Mouse (Mus musculus) midbrain, embryonic 14.5 days (tissue): ENCODE data around the gene 9930021J03Rik. TPM values are rescaled to one million over a fixed set of nuclear protein-coding genes. Genes with fewer than 3 reads are reported as not detected.
A peak's percentile ranks its signal among the peaks of the same experiment; 100 is the strongest.

Experiments used
- ATAC-seq: fragments of 200-750 bp; cut with Nextera tagmentation; 2 replicates; pipeline ENCODE4 v1.8.0; 2017; ENCODE audit warnings: moderate number of reproducible peaks, moderate library complexity; ENCODE audit not compliant: low FRiP score, low TSS enrichment
- DNase-seq: peaks from one replicate; pipeline ENCODE4 v3.0.0-alpha.2; 2015
- H3K27ac ChIP-seq: fragments of 300-500 bp; sonication (generic); replicated peaks from 2 replicates; pipeline ENCODE4 v1.5.1; 2014; ENCODE audit warnings: mild to moderate bottlenecking, low read depth, low read length, moderate library complexity
- H3K27me3 ChIP-seq: fragments of 300-500 bp; sonication (generic); 2 replicates; pipeline ENCODE4 v1.6.1; 2014; ENCODE audit warnings: low read length, control low read depth, mixed read lengths; ENCODE audit not compliant: control insufficient read depth, insufficient read depth
- H3K36me3 ChIP-seq: fragments of 300-500 bp; sonication (generic); 2 replicates; pipeline ENCODE4 v1.6.1; 2014; ENCODE audit warnings: low read length, control low read depth; ENCODE audit not compliant: control insufficient read depth, insufficient read depth
- H3K4me1 ChIP-seq: fragments of 300-500 bp; sonication (generic); 2 replicates; pipeline ENCODE4 v1.6.1; 2014; ENCODE audit warnings: mild to moderate bottlenecking, antibody characterized with exemption, low read length, control low read depth; ENCODE audit not compliant: control insufficient read depth, insufficient read depth
- H3K4me2 ChIP-seq: fragments of 300-500 bp; sonication (generic); 2 replicates; pipeline ENCODE4 v1.6.1; 2014; ENCODE audit warnings: mild to moderate bottlenecking, low read length, moderate library complexity
- H3K4me3 ChIP-seq: fragments of 300-500 bp; sonication (generic); replicated peaks from 2 replicates; pipeline ENCODE4 v1.5.1; 2014; ENCODE audit warnings: low read depth, low read length
- H3K9ac ChIP-seq: fragments of 300-500 bp; sonication (generic); replicated peaks from 2 replicates; pipeline ENCODE4 v1.6.1; 2014; ENCODE audit warnings: mild to moderate bottlenecking, low read length, moderate library complexity
- H3K9me3 ChIP-seq: fragments of 300-500 bp; sonication (generic); 2 replicates; pipeline ENCODE4 v1.6.1; 2016; ENCODE audit warnings: low read length, control low read depth, mixed read lengths; ENCODE audit not compliant: control insufficient read depth
- WGBS: fragments of 180-500 bp; shearing (Covaris S2); extraction: QIAGEN DNeasy Blood & Tissue Kit; methylation state at CpG from one replicate; pipeline ENCODE4 v1.1.7; 2014; 5-methylcytosine and 5-hydroxymethylcytosine counted together
- polyA plus RNA-seq: library from polyadenylated mRNA; unstranded; fragments of >200 nt; fragmentation: Nextera tagmentation; extraction: Ambion mirVana; gene quantifications from 2 replicates; pipeline ENCODE4 v1.2.1, GENCODE M21; 2014

Gene 9930021J03Rik
- polyA plus RNA-seq = 12.2 and 13.6 TPM in 2 replicates

GRCm38 (mm10) chr19:29805917-29806785, at the start of gene 9930021J03Rik:
Gene 9930021J03Rik, minus strand, starts transcription at chr19:29805989.
- H3K36me3 ChIP-seq = peaks cover 23% of the 10 kb centered on the region
- peak within 1 kb of the TSS; percentile 92 for H3K4me3 ChIP-seq
- peak within 1 kb of the TSS; percentile 99 for H3K27ac ChIP-seq
- no peaks in the 10 kb centered on the region for H3K9me3 ChIP-seq
- DNase-seq (peak; percentile 100), ATAC-seq (peak; percentile 93)
- WGBS = under 1% methylated on average over 59 of the region's 95 CpGs
- peaks cover 38% of the 10 kb centered on the region for H3K4me1 ChIP-seq
- H3K27me3 ChIP-seq = no peaks in the 10 kb centered on the region
- H3K9ac ChIP-seq = peak within 1 kb of the TSS; percentile 83
- peak within 1 kb of the TSS; percentile 96 for H3K4me2 ChIP-seq

- no peak for DNase-seq
- no peaks in the 10 kb centered on the region for H3K27me3 ChIP-seq
- no peak overlapping the region for H3K9ac ChIP-seq
- no peak overlapping the region for H3K4me3 ChIP-seq
- H3K4me2 ChIP-seq = no peak overlapping the region
- no peaks in the 10 kb centered on the region for H3K36me3 ChIP-seq
- ATAC-seq = no peak
- no peaks in the 10 kb centered on the region for H3K9me3 ChIP-seq
- no peak overlapping the region for H3K27ac ChIP-seq
- WGBS = 94% methylated on average over 5 of the region's 5 CpGs
- no peaks in the 10 kb centered on the region for H3K4me1 ChIP-seq
Measured at GRCm38 (mm10) chr19:29853711-29854110, 47.9 kb upstream of the 9930021J03Rik start.

- Histone ChIP-seq H3K27me3 (no peaks in the 10 kb centered on the region), H3K9ac (no peak overlapping the region), H3K9me3 (no peaks in the 10 kb centered on the region), H3K4me3 (no peak overlapping the region), H3K4me1 (no peaks in the 10 kb centered on the region), H3K27ac (no peak overlapping the region), H3K36me3 (no peaks in the 10 kb centered on the region), H3K4me2 (no peak overlapping the region)
- 41% methylated on average over 12 of the region's 12 CpGs for WGBS
- peak; percentile 4 for DNase-seq
- ATAC-seq = no peak
Measured at GRCm38 (mm10) chr19:29851036-29851690, 45.4 kb upstream of the 9930021J03Rik start.

- DNase-seq (no peak), ATAC-seq (no peak)
- H3K9me3 ChIP-seq = no peaks in the 10 kb centered on the region
- 85% methylated on average over 11 of the region's 11 CpGs for WGBS
- no peaks in the 10 kb centered on the region for H3K36me3 ChIP-seq
- H3K4me2 ChIP-seq = no peak overlapping the region
- no peak overlapping the region for H3K9ac ChIP-seq
- H3K27ac ChIP-seq = no peak overlapping the region
- H3K4me1 ChIP-seq = peaks cover 3% of the 10 kb centered on the region
- no peak overlapping the region for H3K4me3 ChIP-seq
- no peaks in the 10 kb centered on the region for H3K27me3 ChIP-seq
Measured at GRCm38 (mm10) chr19:29849924-29850551, 44.2 kb upstream of the 9930021J03Rik start.

GRCm38 (mm10) chr19:29844036-29844661, 38.4 kb upstream of the 9930021J03Rik start:
- Histone ChIP-seq H3K27ac (peak overlapping the region; percentile 67), H3K4me2 (peak overlapping the region; percentile 20; the same call in 1 of the 2 replicates), H3K4me3 (no peak overlapping the region), H3K36me3 (no peaks in the 10 kb centered on the region), H3K9ac (no peak overlapping the region), H3K4me1 (peaks cover 24% of the 10 kb centered on the region), H3K27me3 (no peaks in the 10 kb centered on the region), H3K9me3 (no peaks in the 10 kb centered on the region)
- peak; percentile 71 for DNase-seq
- ATAC-seq = peak; percentile 74
- WGBS = 31% methylated on average over 12 of the region's 12 CpGs

GRCm38 (mm10) chr19:29843641-29844035, 37.8 kb upstream of the 9930021J03Rik start:
- H3K4me2 ChIP-seq = no peak overlapping the region
- H3K9ac ChIP-seq = no peak overlapping the region
- no peaks in the 10 kb centered on the region for H3K36me3 ChIP-seq
- DNase-seq = peak; percentile 48
- no peaks in the 10 kb centered on the region for H3K9me3 ChIP-seq
- peaks cover 24% of the 10 kb centered on the region for H3K4me1 ChIP-seq
- H3K27me3 ChIP-seq = no peaks in the 10 kb centered on the region
- 30% methylated on average over 5 of the region's 5 CpGs for WGBS
- H3K4me3 ChIP-seq = no peak overlapping the region
- ATAC-seq = peak; percentile 43; the same call in 1 of the 2 replicates
- H3K27ac ChIP-seq = peak overlapping the region; percentile 55

- no peak for ATAC-seq
- no peak for DNase-seq
- 84% methylated on average over 8 of the region's 8 CpGs for whole genome bisulfite sequencing
- Histone ChIP-seq H3K27me3 (no peaks in the 10 kb centered on the region), H3K27ac (no peak overlapping the region), H3K9me3 (no peaks in the 10 kb centered on the region), H3K9ac (no peak overlapping the region), H3K4me3 (no peak overlapping the region), H3K4me1 (peaks cover 24% of the 10 kb centered on the region), H3K4me2 (no peak overlapping the region), H3K36me3 (no peaks in the 10 kb centered on the region)
Measured at GRCm38 (mm10) chr19:29842973-29843372, 37.2 kb upstream of the 9930021J03Rik start.

- no peaks in the 10 kb centered on the region for H3K36me3 ChIP-seq
- no peak overlapping the region for H3K9ac ChIP-seq
- no peak overlapping the region for H3K27ac ChIP-seq
- WGBS = 95% methylated on average over 4 of the region's 4 CpGs
- H3K4me1 ChIP-seq = peaks cover 24% of the 10 kb centered on the region
- ATAC-seq = no peak
- DNase-seq = no peak
- no peak overlapping the region for H3K4me3 ChIP-seq
- no peaks in the 10 kb centered on the region for H3K27me3 ChIP-seq
- no peak overlapping the region for H3K4me2 ChIP-seq
- no peaks in the 10 kb centered on the region for H3K9me3 ChIP-seq
Measured at GRCm38 (mm10) chr19:29840642-29841041, 34.9 kb upstream of the 9930021J03Rik start.
